Mouse (Mus musculus): ENCODE results near the gene Pate2. TPM values are rescaled to one million over a fixed set of nuclear protein-coding genes. Genes with fewer than 3 reads are reported as not detected.

Gene Pate2
- polyA plus RNA-seq (2015; fragmentation: Nextera tagmentation; extraction: Ambion mirVana) = 0.14 and 0.33 TPM in 2 replicates

GRCm38 (mm10) chr9:35569571-35570534 is at the start of gene Pate2, which contains the start of gene Hyls1:
TSS of gene Pate2 (plus strand) at chr9:35570284.
TSS of gene Hyls1 (minus strand) at chr9:35570398.
- WGBS (ENCODE audit: insufficient replicate concordance) = under 1% methylated on average over 86 of the region's 86 CpGs
- peaks cover 10% of the 10 kb centered on the region for H3K27me3 ChIP-seq (ENCODE audit: insufficient read depth, low read length)
- ATAC-seq (peak; percentile 98), DNase-seq (peak; percentile 94)
- peak within 1 kb of the TSS; percentile 68 for H3K27ac ChIP-seq (ENCODE audit: low read depth)
- H3K4me1 ChIP-seq (ENCODE audit: insufficient read depth) = 0 out of 2 replicates have a peak, but pooled peaks cover 3% of the 10 kb centered on the region
- peak within 1 kb of the TSS; percentile 75 for H3K4me3 ChIP-seq (ENCODE audit: low read depth, low read length)
- TF ChIP-seq CTCF (IDR thresholded peaks at IDR 0.05; ENCODE audit: low read depth) = peak; percentile 26; the same call in 1 of the 2 replicates
- TF ChIP-seq EP300 (IDR thresholded peaks at IDR 0.05; ENCODE audit: low read depth) = no peak
- H3K4me2 ChIP-seq (ENCODE audit: low read depth, low read length) = peak within 1 kb of the TSS; percentile 84
- H3K9ac ChIP-seq (replicated peaks) = peak within 1 kb of the TSS; percentile 78
- peaks cover 33% of the 10 kb centered on the region for H3K36me3 ChIP-seq (replicated peaks; ENCODE audit: insufficient read depth, low read length)
- no peaks in the 10 kb centered on the region for H3K9me3 ChIP-seq (ENCODE audit: low read length)

GRCm38 (mm10) chr9:35520631-35521348 is 49.3 kb upstream of the Pate2 start:
- no peaks in the 10 kb centered on the region for H3K4me1 ChIP-seq (ENCODE audit: insufficient read depth)
- TF ChIP-seq CTCF (IDR thresholded peaks at IDR 0.05; ENCODE audit: low read depth) (no peak), EP300 (IDR thresholded peaks at IDR 0.05; ENCODE audit: low read depth) (no peak)
- H3K27ac ChIP-seq (ENCODE audit: low read depth) = no peak overlapping the region
- H3K4me3 ChIP-seq (ENCODE audit: low read depth, low read length) = no peak overlapping the region
- WGBS (ENCODE audit: insufficient replicate concordance) = 57% methylated on average over 6 of the region's 6 CpGs
- no peaks in the 10 kb centered on the region for H3K9me3 ChIP-seq (ENCODE audit: low read length)
- H3K36me3 ChIP-seq (replicated peaks; ENCODE audit: insufficient read depth, low read length) = no peaks in the 10 kb centered on the region
- DNase-seq = no peak
- no peak overlapping the region for H3K4me2 ChIP-seq (ENCODE audit: low read depth, low read length)
- no peak overlapping the region for H3K9ac ChIP-seq (replicated peaks)
- no peaks in the 10 kb centered on the region for H3K27me3 ChIP-seq (ENCODE audit: insufficient read depth, low read length)
- no peak for ATAC-seq

GRCm38 (mm10) chr9:35522241-35522640 is 47.8 kb upstream of the Pate2 start:
- H3K9me3 ChIP-seq (ENCODE audit: low read length) = no peaks in the 10 kb centered on the region
- WGBS (ENCODE audit: insufficient replicate concordance) = 70% methylated on average over 2 of the region's 2 CpGs
- TF ChIP-seq EP300 (IDR thresholded peaks at IDR 0.05; ENCODE audit: low read depth) = no peak
- no peak for TF ChIP-seq CTCF (IDR thresholded peaks at IDR 0.05; ENCODE audit: low read depth)
- no peak overlapping the region for H3K27ac ChIP-seq (ENCODE audit: low read depth)
- no peaks in the 10 kb centered on the region for H3K27me3 ChIP-seq (ENCODE audit: insufficient read depth, low read length)
- H3K9ac ChIP-seq (replicated peaks) = no peak overlapping the region
- no peaks in the 10 kb centered on the region for H3K36me3 ChIP-seq (replicated peaks; ENCODE audit: insufficient read depth, low read length)
- no peaks in the 10 kb centered on the region for H3K4me1 ChIP-seq (ENCODE audit: insufficient read depth)
- ATAC-seq = no peak
- no peak overlapping the region for H3K4me3 ChIP-seq (ENCODE audit: low read depth, low read length)
- no peak for DNase-seq
- H3K4me2 ChIP-seq (ENCODE audit: low read depth, low read length) = no peak overlapping the region

- WGBS (ENCODE audit: insufficient replicate concordance) = 36% methylated on average over 1 of the region's 1 CpGs
- Histone ChIP-seq H3K4me3 (ENCODE audit: low read depth, low read length) (no peak overlapping the region), H3K4me1 (ENCODE audit: insufficient read depth) (no peaks in the 10 kb centered on the region), H3K9me3 (ENCODE audit: low read length) (no peaks in the 10 kb centered on the region), H3K9ac (replicated peaks) (no peak overlapping the region), H3K36me3 (replicated peaks; ENCODE audit: insufficient read depth, low read length) (no peaks in the 10 kb centered on the region), H3K4me2 (ENCODE audit: low read depth, low read length) (no peak overlapping the region), H3K27ac (ENCODE audit: low read depth) (no peak overlapping the region), H3K27me3 (ENCODE audit: insufficient read depth, low read length) (no peaks in the 10 kb centered on the region)
- TF ChIP-seq EP300 (IDR thresholded peaks at IDR 0.05; ENCODE audit: low read depth) (no peak), CTCF (IDR thresholded peaks at IDR 0.05; ENCODE audit: low read depth) (no peak)
- ATAC-seq (no peak), DNase-seq (no peak)
Measured at GRCm38 (mm10) chr9:35522821-35523515, 47.1 kb upstream of the Pate2 start.

GRCm38 (mm10) chr9:35523541-35523940 is 46.5 kb upstream of the Pate2 start:
- WGBS (ENCODE audit: insufficient replicate concordance) = 63% methylated on average over 5 of the region's 5 CpGs
- no peak overlapping the region for H3K4me3 ChIP-seq (ENCODE audit: low read depth, low read length)
- no peaks in the 10 kb centered on the region for H3K4me1 ChIP-seq (ENCODE audit: insufficient read depth)
- H3K9ac ChIP-seq (replicated peaks) = no peak overlapping the region
- no peaks in the 10 kb centered on the region for H3K27me3 ChIP-seq (ENCODE audit: insufficient read depth, low read length)
- H3K4me2 ChIP-seq (ENCODE audit: low read depth, low read length) = no peak overlapping the region
- no peaks in the 10 kb centered on the region for H3K36me3 ChIP-seq (replicated peaks; ENCODE audit: insufficient read depth, low read length)
- DNase-seq (no peak), ATAC-seq (no peak)
- TF ChIP-seq EP300 (IDR thresholded peaks at IDR 0.05; ENCODE audit: low read depth) = no peak
- TF ChIP-seq CTCF (IDR thresholded peaks at IDR 0.05; ENCODE audit: low read depth) = no peak
- no peak overlapping the region for H3K27ac ChIP-seq (ENCODE audit: low read depth)
- no peaks in the 10 kb centered on the region for H3K9me3 ChIP-seq (ENCODE audit: low read length)

All from liver, postnatal 0 days (tissue).